Mouse (Mus musculus) CH12F3 (cell line): Measurements from ENCODE around the gene Gm43302.
"Not testable (repeated sequence)": the region's sequence is repeated elsewhere in the genome, so short reads cannot be mapped to it uniquely, and the experiment has no call there.

Experiments
- in situ Hi-C: fragments of 300-500 bp; cut with MboI; formaldehyde crosslinking; loops from 2 replicates; pipeline ENCODE4 v1.14.3; 2020; ENCODE audit warnings: low sequenced_read_pairs

The Gm43302 gene

GRCm38 (mm10) chr5:105293226-105294165 is at the start of gene Gm43302, which contains the start of gene Gbp6:
Gene Gm43302 (minus strand): TSS chr5:105293695.
Gene Gbp6 (minus strand): TSS chr5:105293698.
- in situ Hi-C loops, result not testable (repeated sequence)

- in situ Hi-C loops, result no loop called here
Observed at GRCm38 (mm10) chr5:105341281-105341680, 47.8 kb upstream of the Gm43302 start.

- in situ Hi-C loops, result loop anchor here (25.0 kb wide), 1 partner anchor 985 kb away; the partner anchor contains the start of gene Mepe
Observed at GRCm38 (mm10) chr5:105322543-105322942, 29.0 kb upstream of the Gm43302 start.

GRCm38 (mm10) chr5:105310941-105311340 is 17.4 kb upstream of the Gm43302 start:
- in situ Hi-C loops, result loop anchor here (25.0 kb wide), 1 partner anchor 974 kb away; the partner anchor contains the start of gene Mepe

- in situ Hi-C loops, result loop anchor here (25.0 kb wide), 1 partner anchor 972 kb away; the partner anchor contains the start of gene Mepe
Observed at GRCm38 (mm10) chr5:105309148-105309547, 15.7 kb upstream of the Gm43302 start.

- in situ Hi-C loops, result loop anchor here (25.0 kb wide), 1 partner anchor 970 kb away; the partner anchor contains the start of gene Mepe
Observed at GRCm38 (mm10) chr5:105306946-105307345, 13.5 kb upstream of the Gm43302 start.

GRCm38 (mm10) chr5:105306159-105306581 is 12.7 kb upstream of the Gm43302 start:
- in situ Hi-C loops, result loop anchor here (25.0 kb wide), 1 partner anchor 969 kb away; the partner anchor contains the start of gene Mepe

- in situ Hi-C loops, result loop anchor here (25.0 kb wide), 1 partner anchor 968 kb away; the partner anchor contains the start of gene Mepe
Observed at GRCm38 (mm10) chr5:105305671-105306070, 12.2 kb upstream of the Gm43302 start.

GRCm38 (mm10) chr5:105301963-105302362 is 8.5 kb upstream of the Gm43302 start:
- in situ Hi-C loops, result loop anchor here (25.0 kb wide), 1 partner anchor 965 kb away; the partner anchor contains the start of gene Mepe

GRCm38 (mm10) chr5:105301531-105301930 is 8.0 kb upstream of the Gm43302 start:
- in situ Hi-C loops, result loop anchor here (25.0 kb wide), 1 partner anchor 964 kb away; the partner anchor contains the start of gene Mepe

GRCm38 (mm10) chr5:105295746-105296145 is 2.3 kb upstream of the Gm43302 start:
- in situ Hi-C loops, result no loop called here

- in situ Hi-C loops, result no loop called here
Observed at GRCm38 (mm10) chr5:105292492-105292891, 1.0 kb downstream of the Gm43302 start.

GRCm38 (mm10) chr5:105290921-105291320 is 2.6 kb downstream of the Gm43302 start:
- in situ Hi-C loops, result not testable (repeated sequence)

- in situ Hi-C loops, result not testable (repeated sequence)
Observed at GRCm38 (mm10) chr5:105260673-105261072, 32.8 kb downstream of the Gm43302 start.

GRCm38 (mm10) chr5:105252491-105252890 is 41.0 kb downstream of the Gm43302 start:
- in situ Hi-C loops, result no loop called here

GRCm38 (mm10) chr5:105244741-105245140 is 48.8 kb downstream of the Gm43302 start:
- in situ Hi-C loops, result not testable (repeated sequence)

- in situ Hi-C loops, result not testable (repeated sequence)
Observed at GRCm38 (mm10) chr5:105240982-105241381, 52.5 kb downstream of the Gm43302 start.

GRCm38 (mm10) chr5:105239483-105240047 is 53.9 kb downstream of the Gm43302 start, which contains the start of gene Gbp10:
Gene Gbp10 (minus strand): TSS chr5:105239533.
- in situ Hi-C loops, result not testable (repeated sequence)

- in situ Hi-C loops, result not testable (repeated sequence)
Observed at GRCm38 (mm10) chr5:105238402-105238801, 55.1 kb downstream of the Gm43302 start.

GRCm38 (mm10) chr5:105236040-105236439 is 57.5 kb downstream of the Gm43302 start:
- in situ Hi-C loops, result not testable (repeated sequence)

GRCm38 (mm10) chr5:105208957-105209356 is 84.5 kb downstream of the Gm43302 start:
- in situ Hi-C loops, result not testable (repeated sequence)
